Mouse (Mus musculus) heart, embryonic 13.5 days (tissue): ENCODE results near the gene Kif5a. TPM values are rescaled to one million over a fixed set of nuclear protein-coding genes. Genes with fewer than 3 reads are reported as not detected.

Experiments used
- ATAC-seq: fragments of 200-750 bp; cut with Nextera tagmentation; 2 replicates; pipeline ENCODE4 v1.8.0; 2017; ENCODE audit warnings: moderate TSS enrichment; ENCODE audit not compliant: insufficient number of reproducible peaks, low FRiP score, low TSS enrichment; ENCODE audit errors: extremely low read depth
- H3K27ac ChIP-seq: fragments of 300-500 bp; sonication (generic); replicated peaks from 2 replicates; pipeline ENCODE4 v1.5.1; 2015; ENCODE audit warnings: moderate library complexity, mild to moderate bottlenecking, inconsistent platforms
- H3K27me3 ChIP-seq: fragments of 300-500 bp; sonication (generic); replicated peaks from 2 replicates; pipeline ENCODE4 v1.6.1; 2015; ENCODE audit warnings: mild to moderate bottlenecking, inconsistent platforms
- H3K36me3 ChIP-seq: fragments of 300-500 bp; sonication (generic); 2 replicates; pipeline ENCODE4 v1.6.1; 2015; ENCODE audit warnings: mild to moderate bottlenecking, inconsistent platforms
- H3K4me1 ChIP-seq: fragments of 300-500 bp; sonication (generic); 2 replicates; pipeline ENCODE4 v1.6.1; 2015; ENCODE audit warnings: inconsistent platforms
- H3K4me2 ChIP-seq: fragments of 300-500 bp; sonication (generic); 2 replicates; pipeline ENCODE4 v1.6.1; 2015; ENCODE audit warnings: inconsistent platforms, mild to moderate bottlenecking, moderate library complexity
- H3K4me3 ChIP-seq: fragments of 300-500 bp; sonication (generic); 2 replicates; pipeline ENCODE4 v1.5.1; 2015; ENCODE audit warnings: moderate library complexity, mild to moderate bottlenecking, inconsistent platforms
- H3K9ac ChIP-seq: fragments of 300-500 bp; sonication (generic); 2 replicates; pipeline ENCODE4 v1.6.1; 2015; ENCODE audit warnings: inconsistent platforms, mild to moderate bottlenecking, moderate library complexity
- H3K9me3 ChIP-seq: fragments of 300-500 bp; sonication (generic); 2 replicates; pipeline ENCODE4 v1.6.1; 2016; ENCODE audit warnings: inconsistent platforms
- WGBS: fragments of 180-500 bp; shearing (Covaris S2); methylation state at CpG from one replicate; pipeline ENCODE4 v1.1.7; 2015; ENCODE audit warnings: mixed read lengths; 5-methylcytosine and 5-hydroxymethylcytosine counted together
- polyA plus RNA-seq: library from polyadenylated mRNA; unstranded; fragments of >200 nt; fragmentation: Nextera tagmentation; extraction: Ambion mirVana; gene quantifications from 2 replicates; pipeline ENCODE4 v1.2.1, GENCODE M21; 2015

Kif5a gene
- polyA plus RNA-seq, 1 experiment from 2014 or later, result 0.63 TPM

GRCm38 (mm10) chr10:127288328-127288799 lies 25.2 kb upstream of the Kif5a start:
- Histone ChIP-seq H3K4me2 (peak overlapping the region; percentile 76), H3K9ac (peak overlapping the region; percentile 95), H3K9me3 (no peaks in the 10 kb centered on the region), H3K36me3 (peaks cover 46% of the 10 kb centered on the region), H3K27me3 (no peaks in the 10 kb centered on the region), H3K27ac (peak overlapping the region; percentile 99), H3K4me3 (peak overlapping the region; percentile 86), H3K4me1 (peaks cover 66% of the 10 kb centered on the region)
- peak; percentile 24; the same call in 1 of the 2 replicates for ATAC-seq
- 0% methylated on average over 19 of the region's 28 CpGs for WGBS

- peak overlapping the region; percentile 86 for H3K4me3 ChIP-seq
- no peaks in the 10 kb centered on the region for H3K9me3 ChIP-seq
- H3K36me3 ChIP-seq, result peaks cover 46% of the 10 kb centered on the region
- peaks cover 61% of the 10 kb centered on the region for H3K4me1 ChIP-seq
- H3K27me3 ChIP-seq, result no peaks in the 10 kb centered on the region
- 2% methylated on average over 3 of the region's 3 CpGs for WGBS
- ATAC-seq, result no peak
- peak overlapping the region; percentile 95 for H3K9ac ChIP-seq
- peak overlapping the region; percentile 99 for H3K27ac ChIP-seq
- peak overlapping the region; percentile 76 for H3K4me2 ChIP-seq
Observed at GRCm38 (mm10) chr10:127287936-127288293, 24.8 kb upstream of the Kif5a start.

GRCm38 (mm10) chr10:127287271-127287935 lies 24.3 kb upstream of the Kif5a start:
- WGBS, result 73% methylated on average over 15 of the region's 15 CpGs
- peaks cover 56% of the 10 kb centered on the region for H3K4me1 ChIP-seq

GRCm38 (mm10) chr10:127286730-127287129 lies 23.6 kb upstream of the Kif5a start:
- H3K4me3 ChIP-seq, result peak overlapping the region; percentile 86
- no peak for ATAC-seq
- H3K9me3 ChIP-seq, result no peaks in the 10 kb centered on the region
- peaks cover 50% of the 10 kb centered on the region for H3K4me1 ChIP-seq
- H3K27me3 ChIP-seq, result no peaks in the 10 kb centered on the region
- peak overlapping the region; percentile 95 for H3K9ac ChIP-seq
- 0 out of 2 replicates have a peak overlapping the region, but pooled peaks have one; percentile 99 for H3K27ac ChIP-seq
- peak overlapping the region; percentile 76 for H3K4me2 ChIP-seq
- whole genome bisulfite sequencing, result 60% methylated on average over 7 of the region's 7 CpGs
- peaks cover 57% of the 10 kb centered on the region for H3K36me3 ChIP-seq

More at GRCm38 (mm10) chr10:127287271-127287935, 24.3 kb upstream of the Kif5a start:
- Histone ChIP-seq H3K36me3 (peaks cover 50% of the 10 kb centered on the region), H3K9ac (peak overlapping the region; percentile 95), H3K9me3 (no peaks in the 10 kb centered on the region), H3K4me3 (peak overlapping the region; percentile 86), H3K27me3 (no peaks in the 10 kb centered on the region), H3K4me2 (peak overlapping the region; percentile 76), H3K27ac (peak overlapping the region; percentile 99)
- ATAC-seq, result no peak

DNA sequence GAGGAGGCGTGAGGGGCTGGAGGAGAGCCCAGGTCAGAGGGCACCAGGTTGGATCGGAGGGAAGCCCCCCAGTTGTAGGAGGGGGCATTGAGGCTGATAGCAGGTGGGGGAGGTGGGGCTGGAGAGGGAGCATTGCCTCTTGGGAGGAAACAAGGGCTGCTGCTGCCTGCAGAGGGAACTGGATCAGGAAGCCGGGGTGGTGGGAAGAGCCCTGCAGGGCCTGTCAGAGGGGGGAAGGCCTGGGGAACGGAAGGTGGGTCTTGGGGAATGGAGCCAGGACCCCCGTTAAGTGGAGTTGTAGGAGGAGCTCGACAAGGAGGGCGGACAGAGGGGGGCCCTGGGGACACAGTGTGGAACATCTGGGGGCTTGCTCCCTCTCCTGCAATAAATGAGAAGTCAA lies 23.0 kb upstream of the Kif5a start:
- Histone ChIP-seq H3K27ac (no peak overlapping the region), H3K36me3 (peaks cover 63% of the 10 kb centered on the region), H3K4me2 (peak overlapping the region; percentile 76), H3K27me3 (no peaks in the 10 kb centered on the region), H3K4me3 (peak overlapping the region; percentile 2; the same call in 1 of the 2 replicates), H3K9me3 (no peaks in the 10 kb centered on the region), H3K9ac (peak overlapping the region; percentile 95; the same call in 1 of the 2 replicates), H3K4me1 (peaks cover 46% of the 10 kb centered on the region)
- WGBS, result 75% methylated on average over 7 of the region's 7 CpGs
- ATAC-seq, result no peak

DNA sequence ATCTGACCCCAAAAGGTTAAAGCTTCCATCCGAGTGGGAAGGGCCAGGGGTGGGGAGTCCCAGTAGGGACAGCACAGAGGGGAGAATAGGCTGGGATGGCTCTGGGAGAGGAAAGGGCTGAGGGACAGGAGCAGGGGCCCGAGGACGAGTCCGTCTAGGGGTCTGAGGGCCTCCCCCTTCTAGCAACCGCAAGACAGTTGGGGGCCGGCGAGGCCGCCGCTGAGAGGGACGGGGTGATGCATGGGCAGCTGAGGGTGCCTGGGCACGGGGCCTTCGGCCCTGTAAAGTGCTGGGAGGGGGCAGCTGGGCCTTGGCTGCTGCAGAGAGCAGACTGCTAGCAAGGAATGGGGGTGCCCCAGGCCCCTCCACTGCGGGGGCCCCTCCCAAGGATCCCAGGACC lies 22.5 kb upstream of the Kif5a start:
- no peak for ATAC-seq
- H3K9me3 ChIP-seq, result no peaks in the 10 kb centered on the region
- peak overlapping the region; percentile 95 for H3K9ac ChIP-seq
- WGBS, result 86% methylated on average over 13 of the region's 13 CpGs
- peaks cover 68% of the 10 kb centered on the region for H3K36me3 ChIP-seq
- H3K27me3 ChIP-seq, result no peaks in the 10 kb centered on the region
- peaks cover 46% of the 10 kb centered on the region for H3K4me1 ChIP-seq
- H3K4me2 ChIP-seq, result peak overlapping the region; percentile 76; the same call in 1 of the 2 replicates
- H3K4me3 ChIP-seq, result peak overlapping the region; percentile 2; the same call in 1 of the 2 replicates
- no peak overlapping the region for H3K27ac ChIP-seq

DNA sequence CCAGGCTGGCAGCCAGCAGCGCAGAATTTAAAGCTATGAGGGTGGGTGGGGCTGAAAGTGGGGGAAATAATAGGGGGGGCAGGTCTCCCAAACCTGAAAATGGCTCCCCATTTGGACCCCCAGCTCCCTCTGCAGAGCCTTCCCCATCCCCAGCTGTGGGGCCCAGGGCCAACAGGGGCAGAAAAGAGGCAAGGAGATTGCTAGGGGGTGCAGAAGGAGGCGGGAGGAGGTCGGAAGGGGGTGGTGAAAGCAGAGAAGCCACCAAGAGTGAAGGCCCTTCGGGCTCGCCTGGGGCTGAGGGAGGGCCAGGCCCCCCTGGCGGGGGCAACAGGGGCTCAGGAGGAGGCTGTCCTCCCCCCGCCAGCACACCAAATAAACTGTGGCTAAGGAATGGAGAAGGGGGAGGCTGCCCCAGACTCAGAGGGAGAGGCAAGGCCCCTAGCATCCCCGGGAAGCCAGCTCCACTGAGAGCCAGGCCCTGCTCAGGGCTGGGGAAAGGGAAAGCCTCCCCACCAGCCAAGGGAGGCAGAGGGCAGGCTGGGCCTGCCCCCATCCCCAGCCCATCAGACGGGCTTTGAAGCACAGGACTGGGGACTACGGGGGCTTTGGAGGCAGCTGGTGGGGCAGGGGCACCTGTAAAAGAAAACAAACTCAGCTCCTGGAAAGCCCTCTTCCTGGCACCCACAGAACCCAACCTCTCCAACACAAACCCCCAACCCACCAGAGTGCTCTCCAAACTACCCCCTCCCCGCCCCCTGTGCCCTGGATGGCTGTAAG lies 21.8 kb upstream of the Kif5a start:
- H3K27ac ChIP-seq, result no peak overlapping the region
- H3K9ac ChIP-seq, result peak overlapping the region; percentile 28; the same call in 1 of the 2 replicates
- peaks cover 75% of the 10 kb centered on the region for H3K36me3 ChIP-seq
- WGBS, result 75% methylated on average over 11 of the region's 11 CpGs
- no peak overlapping the region for H3K4me2 ChIP-seq
- H3K4me3 ChIP-seq, result no peak overlapping the region
- no peaks in the 10 kb centered on the region for H3K27me3 ChIP-seq
- peaks cover 45% of the 10 kb centered on the region for H3K4me1 ChIP-seq
- ATAC-seq, result no peak
- H3K9me3 ChIP-seq, result no peaks in the 10 kb centered on the region

- WGBS, result 92% methylated on average over 7 of the region's 7 CpGs
- H3K9ac ChIP-seq, result no peak overlapping the region
- ATAC-seq, result no peak
- H3K9me3 ChIP-seq, result no peaks in the 10 kb centered on the region
- no peak overlapping the region for H3K4me2 ChIP-seq
- peaks cover 37% of the 10 kb centered on the region for H3K4me1 ChIP-seq
- no peaks in the 10 kb centered on the region for H3K27me3 ChIP-seq
- H3K27ac ChIP-seq, result no peak overlapping the region; the same call in 1 of the 2 replicates
- peaks cover 83% of the 10 kb centered on the region for H3K36me3 ChIP-seq
- H3K4me3 ChIP-seq, result no peak overlapping the region
Observed at GRCm38 (mm10) chr10:127284105-127284622, 21.0 kb upstream of the Kif5a start.

GRCm38 (mm10) chr10:127282620-127283215 lies 19.6 kb upstream of the Kif5a start:
- ATAC-seq, result no peak
- Histone ChIP-seq H3K4me2 (no peak overlapping the region), H3K36me3 (peaks cover 97% of the 10 kb centered on the region), H3K27ac (no peak overlapping the region), H3K9ac (no peak overlapping the region), H3K9me3 (no peaks in the 10 kb centered on the region), H3K27me3 (no peaks in the 10 kb centered on the region), H3K4me3 (no peak overlapping the region), H3K4me1 (peaks cover 33% of the 10 kb centered on the region)
- WGBS, result 78% methylated on average over 13 of the region's 13 CpGs

- WGBS, result 88% methylated on average over 8 of the region's 8 CpGs
- Histone ChIP-seq H3K36me3 (peaks cover 100% of the 10 kb centered on the region), H3K4me3 (no peak overlapping the region), H3K4me2 (no peak overlapping the region), H3K9me3 (no peaks in the 10 kb centered on the region), H3K27me3 (no peaks in the 10 kb centered on the region), H3K4me1 (peaks cover 19% of the 10 kb centered on the region), H3K27ac (no peak overlapping the region), H3K9ac (no peak overlapping the region)
- no peak for ATAC-seq
Observed at GRCm38 (mm10) chr10:127281316-127281715, 18.2 kb upstream of the Kif5a start.

DNA sequence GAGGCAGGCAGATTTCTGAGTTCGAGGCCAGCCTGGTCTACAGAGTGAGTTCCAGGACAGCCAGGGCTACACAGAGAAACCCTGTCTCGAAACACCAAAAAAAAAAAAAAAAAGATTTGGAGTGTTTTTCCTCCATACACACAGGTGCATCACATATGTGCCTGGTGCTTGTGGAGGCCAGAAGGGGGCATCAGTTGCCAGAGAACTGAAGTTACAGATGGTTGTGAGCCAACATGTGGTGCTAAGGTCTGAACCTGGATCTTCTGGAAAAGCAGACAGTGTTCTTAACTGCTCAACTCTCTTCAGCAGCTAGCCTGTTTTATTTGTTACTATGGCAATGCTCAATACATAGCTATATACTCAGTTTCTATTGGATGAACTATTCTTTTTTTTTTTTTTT lies 16.6 kb upstream of the Kif5a start:
- ATAC-seq, result no peak
- H3K27ac ChIP-seq, result no peak overlapping the region
- 0 out of 2 replicates have a peak, but pooled peaks cover 4% of the 10 kb centered on the region for H3K4me1 ChIP-seq
- peaks cover 100% of the 10 kb centered on the region for H3K36me3 ChIP-seq
- H3K27me3 ChIP-seq, result no peaks in the 10 kb centered on the region
- H3K4me3 ChIP-seq, result no peak overlapping the region
- H3K9ac ChIP-seq, result no peak overlapping the region
- H3K9me3 ChIP-seq, result no peaks in the 10 kb centered on the region
- no peak overlapping the region for H3K4me2 ChIP-seq
- WGBS, result 83% methylated on average over 2 of the region's 2 CpGs
